Mouse (Mus musculus) heart, adult 2 months (tissue): ENCODE results near the gene Ado.

Experiments used
- CTCF ChIP-seq: fragments of 200-600 bp; IDR thresholded peaks from 2 replicates; pipeline ENCODE4 v1.8.1; 2022; ENCODE audit warnings: antibody characterized with exemption, mild to moderate bottlenecking, moderate library complexity
- EP300 ChIP-seq: fragments of 200-500 bp; IDR thresholded peaks from 2 replicates; pipeline ENCODE4 v1.6.1; 2011; ENCODE audit warnings: low read depth, low read length, control low read depth; ENCODE audit not compliant: insufficient read depth

DNA sequence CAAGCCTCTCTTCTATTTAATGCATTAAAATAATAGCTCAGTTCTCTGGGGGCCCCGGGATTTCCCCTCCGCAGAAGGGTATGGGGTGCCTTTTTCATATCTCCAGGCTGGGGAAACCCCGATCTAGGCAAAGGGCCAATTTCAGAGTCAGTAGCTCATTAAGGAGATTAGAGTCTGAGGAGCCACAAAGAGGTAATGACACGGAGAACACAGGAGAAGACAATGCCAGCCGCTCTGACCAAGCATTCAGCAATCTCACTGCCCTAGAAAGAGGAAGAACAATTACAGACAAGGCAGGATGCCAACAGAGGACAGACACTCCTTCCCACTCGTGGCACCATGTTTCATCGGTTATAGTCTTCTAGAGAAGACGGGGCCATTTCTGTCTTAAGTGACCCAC, 17.3 kb upstream of the Ado start:
- no peak for TF ChIP-seq CTCF
- no peak for TF ChIP-seq EP300
